Mouse (Mus musculus) retina, postnatal 7 days (tissue): ENCODE results near the gene Palm.

Experiments used
- DNase-seq: peaks from one replicate; pipeline ENCODE4 v3.0.0-alpha.2; 2012; ENCODE audit warnings: low read depth, low spot score

The Palm gene

GRCm38 (mm10) chr10:79772320-79772719 lies 21.1 kb upstream of the Palm start:
- no peak for DNase-seq

GRCm38 (mm10) chr10:79773208-79773607 lies 20.2 kb upstream of the Palm start:
- no peak for DNase-seq

GRCm38 (mm10) chr10:79774486-79775279 lies 18.7 kb upstream of the Palm start:
- DNase-seq: no peak

- DNase-seq: no peak
Observed at GRCm38 (mm10) chr10:79777103-79777531, 16.3 kb upstream of the Palm start, which contains the start of gene Fstl3. Gene Fstl3 (plus strand): TSS chr10:79777272.

GRCm38 (mm10) chr10:79778006-79778405 lies 15.4 kb upstream of the Palm start:
- DNase-seq: no peak

GRCm38 (mm10) chr10:79779193-79779592 lies 14.2 kb upstream of the Palm start:
- DNase-seq: no peak

- DNase-seq: peak; percentile 90
Observed at GRCm38 (mm10) chr10:79779784-79780663, 13.3 kb upstream of the Palm start.

GRCm38 (mm10) chr10:79780664-79781015 lies 12.7 kb upstream of the Palm start:
- DNase-seq: peak; percentile 49

- no peak for DNase-seq
Observed at GRCm38 (mm10) chr10:79781139-79781538, 12.2 kb upstream of the Palm start.

GRCm38 (mm10) chr10:79781956-79782355 lies 11.4 kb upstream of the Palm start:
- DNase-seq: no peak

- DNase-seq: no peak
Observed at GRCm38 (mm10) chr10:79783050-79783449, 10.3 kb upstream of the Palm start.

- no peak for DNase-seq
Observed at GRCm38 (mm10) chr10:79783920-79784800, 9.2 kb upstream of the Palm start.

- DNase-seq: peak; percentile 63
Observed at GRCm38 (mm10) chr10:79788386-79789158, 4.8 kb upstream of the Palm start.

- no peak for DNase-seq
Observed at GRCm38 (mm10) chr10:79789581-79789980, 3.8 kb upstream of the Palm start.

GRCm38 (mm10) chr10:79790861-79791260 lies 2.5 kb upstream of the Palm start, which contains the start of gene Prss57:
Gene Prss57 (minus strand): TSS chr10:79790961.
- no peak for DNase-seq

- no peak for DNase-seq
Observed at GRCm38 (mm10) chr10:79792339-79793040, 882 bp upstream of the Palm start.

GRCm38 (mm10) chr10:79793738-79794490 lies 542 bp downstream of the Palm start:
- DNase-seq: no peak

- DNase-seq: no peak
Observed at GRCm38 (mm10) chr10:79794491-79794931, 1.1 kb downstream of the Palm start.

- DNase-seq: no peak
Observed at GRCm38 (mm10) chr10:79795905-79796304, 2.5 kb downstream of the Palm start.
